In the genomic region with DNA sequence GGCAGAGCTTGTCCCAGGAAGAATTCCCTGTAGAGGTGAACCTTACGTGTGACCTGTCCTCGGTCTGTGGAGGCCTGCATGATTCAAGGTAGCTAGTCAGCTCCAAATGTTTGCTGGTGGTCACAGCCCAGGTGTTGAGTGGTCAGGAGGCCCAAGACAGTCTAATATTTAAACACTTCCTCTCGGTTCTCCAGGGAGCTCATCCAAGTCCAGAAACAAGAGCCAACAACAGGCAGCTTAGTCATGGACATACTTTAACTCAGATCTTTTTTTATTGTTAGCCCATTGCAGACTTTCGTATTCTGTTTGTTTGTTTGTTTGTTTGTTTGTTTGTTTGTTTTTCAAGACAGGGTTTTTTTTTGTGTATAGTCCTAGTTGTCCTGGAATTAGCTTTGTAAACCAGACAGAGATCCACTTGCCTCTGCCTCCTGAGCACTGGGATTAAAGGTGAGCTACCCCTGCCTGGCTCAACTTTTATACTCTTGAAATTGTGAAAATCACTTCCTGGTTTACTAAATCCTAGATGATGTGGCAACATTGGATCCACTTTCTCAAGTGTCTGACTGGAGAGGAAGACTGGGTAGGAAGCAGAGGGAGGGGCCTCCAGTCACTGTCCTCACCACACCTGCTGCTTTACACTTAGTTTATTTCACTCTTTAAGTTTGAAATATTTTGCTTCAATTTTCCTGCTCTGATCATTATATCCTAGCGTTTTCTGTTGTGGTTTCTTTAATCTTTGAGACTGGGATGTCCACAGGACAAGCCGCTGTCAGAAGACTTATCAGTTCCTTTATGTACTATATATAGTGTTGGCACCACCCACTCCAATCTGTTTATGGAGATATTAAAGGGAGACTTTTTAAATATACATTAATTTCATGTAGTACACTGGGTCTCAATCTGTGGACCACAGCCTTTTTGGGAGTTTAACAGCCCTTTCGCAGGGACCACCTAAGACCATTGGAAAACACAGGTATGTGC, we compare ENCODE assay signal across 26 mouse cellular contexts. TPM values are rescaled to one million over a fixed set of nuclear protein-coding genes. Genes with fewer than 3 reads are reported as not detected.
DNase-seq lines count a peak whose midpoint lies in the region; ATAC-seq and TF ChIP-seq lines count a peak whose summit lies in the region.
"Had no signal": no experiment of that assay in that cellular context is flagged by ENCODE, and none has a peak within 500 bp of the region (broad histone marks: within the 10 kb centered on the region; RNA-seq: fewer than 3 reads in every experiment).

No protein-coding gene starts in this region.

- peak; percentile 97 for ATAC-seq in granulocyte monocyte progenitor cell, adult 5-6 weeks (replicated peaks; ENCODE audit: poor library complexity, severe bottlenecking)
- ATAC-seq: activated CD4-positive, CD25-positive, alpha-beta regulatory T cell, adult 4 months; CD4-positive, CD25-positive, alpha-beta regulatory T cell, adult 4 months; forebrain, embryonic 16.5 days; hindbrain, postnatal 0 days; Patski had no signal

- H3K36me3 ChIP-seq in kidney, adult 2 months (ENCODE audit: control insufficient read depth, insufficient read depth, low read length): no peaks in the 10 kb centered on the region

- no peak overlapping the region for H3K4me3 ChIP-seq in kidney, adult 2 months (ENCODE audit: insufficient read depth, low read depth, low read length)
- H3K4me3 ChIP-seq: embryonic facial prominence, embryonic 12.5 days; forebrain, embryonic 12.5 days; heart, embryonic 10.5 days; heart, embryonic 15.5 days; hindbrain, embryonic 13.5 days had no signal

- no peak for TF ChIP-seq POLR2A in kidney, adult 2 months (IDR thresholded peaks at IDR 0.05; ENCODE audit: low read depth, low read length)

- H3K27ac ChIP-seq in kidney, adult 2 months (ENCODE audit: insufficient read depth, low read depth, low read length): no peak overlapping the region
- H3K27ac ChIP-seq: embryonic facial prominence, embryonic 12.5 days; forebrain, embryonic 12.5 days; heart, embryonic 10.5 days; heart, embryonic 15.5 days; hindbrain, embryonic 13.5 days; hindbrain, postnatal 0 days had no signal

- peak; percentile 33 for DNase-seq in kidney, adult 2 months
- no peak for DNase-seq in kidney, postnatal 4 days
- peak; percentile 36 for DNase-seq in adipocyte (ENCODE audit: low spot score)
- DNase-seq in c-Kit-positive CD71-positive TER-119-positive erythroid progenitor cells, embryonic 14.5 days (ENCODE audit: low spot score): no peak
- DNase-seq in spleen, postnatal 4 days (ENCODE audit: low spot score in 2 of 2): no peak
- DNase-seq in thymus, postnatal 0 days (ENCODE audit: low spot score): no peak
- DNase-seq: adrenal gland, adult 2 months; adrenal gland, postnatal 25 days; B cell, adult 2 months; cerebellum, adult 2 months; cerebellum, postnatal 10 days; embryo, embryonic 11 days; gastrocnemius, postnatal 14 days; heart, adult 18-20 months; heart, postnatal 14 days had no signal

- no peaks in the 10 kb centered on the region; the same call in none of the 2 replicates for H3K4me1 ChIP-seq in kidney, adult 2 months (ENCODE audit: control insufficient read depth, insufficient read depth, low read length)
- H3K4me1 ChIP-seq: embryonic facial prominence, embryonic 12.5 days; heart, embryonic 15.5 days; hindbrain, embryonic 13.5 days had no signal

- no peaks in the 10 kb centered on the region for H3K27me3 ChIP-seq in kidney, adult 2 months (replicated peaks; ENCODE audit: control insufficient read depth, insufficient read depth, low read length)
- H3K27me3 ChIP-seq: embryonic facial prominence, embryonic 12.5 days; forebrain, embryonic 12.5 days; heart, embryonic 15.5 days; hindbrain, embryonic 13.5 days; Patski had no signal

- no peak for TF ChIP-seq CTCF in kidney, adult 2 months (conservative IDR thresholded peaks at IDR 0.05; ENCODE audit: insufficient read depth, insufficient read length, low read depth, low read length)

- 82% methylated on average over 7 of the region's 7 CpGs for WGBS in kidney, adult 2 months

RNA-seq across cellular contexts. Expression of a gene that starts 31.4 kb away (rescaled TPM):
- 15.1 and 17.7 TPM in 2 replicates for polyA plus RNA-seq in kidney, adult 2 months (2012; rRNA removed)
- 10.8 and 14.5 TPM in 2 replicates for total RNA-seq in granulocyte monocyte progenitor cell, adult 5-6 weeks (2014; fragmentation: Nextera tagmentation)
- 2.8 and 3.1 TPM in 2 replicates for total RNA-seq in granulocyte monocyte progenitor cell, adult 5-6 weeks (2017)
- polyA plus RNA-seq in thymus, postnatal 0 days (2015; fragmentation: Nextera tagmentation; extraction: Ambion mirVana): 5.7 and 9.3 TPM in 2 replicates

RNA-seq across cellular contexts. Expression of a gene that starts 31.5 kb away (rescaled TPM):
- 4.8 and 6.1 TPM in 2 replicates for polyA plus RNA-seq in kidney, adult 2 months (2012; rRNA removed)
- 28.0 and 29.2 TPM in 2 replicates for total RNA-seq in granulocyte monocyte progenitor cell, adult 5-6 weeks (2014; fragmentation: Nextera tagmentation)
- total RNA-seq in granulocyte monocyte progenitor cell, adult 5-6 weeks (2017): 29.9 and 33.0 TPM in 2 replicates
- polyA plus RNA-seq in thymus, postnatal 0 days (2015; fragmentation: Nextera tagmentation; extraction: Ambion mirVana): 19.5 and 20.9 TPM in 2 replicates

Comparison
In these comparisons a context has a peak if more than half of its experiments do, and no peak if none do; other contexts are left out.
1. DNase-seq: peak in kidney, adult 2 months (single experiment) and adipocyte (single experiment); none in kidney, postnatal 4 days (0 of 2), c-Kit-positive CD71-positive TER-119-positive erythroid progenitor cells, embryonic 14.5 days (single experiment), spleen, postnatal 4 days (0 of 2) and thymus, postnatal 0 days (single experiment).